Mouse (Mus musculus) layer of hippocampus, adult 8-10 months (tissue): ENCODE data around the gene Lekr1. TPM values are rescaled to one million over a fixed set of nuclear protein-coding genes. Genes with fewer than 3 reads are reported as not detected.

Source experiments
- DNase-seq, 2 experiments: peaks; one replicate each; pipeline ENCODE4 v3.0.0; 2022; ENCODE audit warnings: low spot score in 2 of 2
- total RNA-seq, 4 experiments: library from RNA; stranded (reverse); gene quantifications; 2 replicates each; pipeline ENCODE4 v1.2.4; 2022

The Lekr1 gene
- total RNA-seq, 4 experiments from 2014 or later: 6.6 to 8.8 (median 7.4) TPM

DNA sequence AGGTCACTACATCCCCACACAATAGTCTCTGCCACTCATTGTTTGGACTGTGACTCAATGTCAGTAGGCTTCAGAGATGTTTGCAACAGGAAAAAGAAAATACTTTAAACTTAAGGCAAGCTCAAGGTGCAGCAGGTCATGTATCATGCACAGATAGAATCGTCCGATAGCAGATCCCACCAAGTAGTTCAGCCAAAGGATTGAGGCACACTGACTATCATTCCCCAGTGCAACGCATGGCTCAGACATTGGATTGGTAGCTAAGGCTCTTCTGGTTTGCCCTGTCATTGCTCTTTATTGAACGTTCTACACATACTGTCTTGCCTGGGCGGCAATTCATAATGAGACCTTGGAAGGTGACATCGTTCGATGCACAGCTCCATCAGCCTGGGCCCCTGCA is 9.6 kb upstream of the Lekr1 start:
- DNase-seq: no peak

DNA sequence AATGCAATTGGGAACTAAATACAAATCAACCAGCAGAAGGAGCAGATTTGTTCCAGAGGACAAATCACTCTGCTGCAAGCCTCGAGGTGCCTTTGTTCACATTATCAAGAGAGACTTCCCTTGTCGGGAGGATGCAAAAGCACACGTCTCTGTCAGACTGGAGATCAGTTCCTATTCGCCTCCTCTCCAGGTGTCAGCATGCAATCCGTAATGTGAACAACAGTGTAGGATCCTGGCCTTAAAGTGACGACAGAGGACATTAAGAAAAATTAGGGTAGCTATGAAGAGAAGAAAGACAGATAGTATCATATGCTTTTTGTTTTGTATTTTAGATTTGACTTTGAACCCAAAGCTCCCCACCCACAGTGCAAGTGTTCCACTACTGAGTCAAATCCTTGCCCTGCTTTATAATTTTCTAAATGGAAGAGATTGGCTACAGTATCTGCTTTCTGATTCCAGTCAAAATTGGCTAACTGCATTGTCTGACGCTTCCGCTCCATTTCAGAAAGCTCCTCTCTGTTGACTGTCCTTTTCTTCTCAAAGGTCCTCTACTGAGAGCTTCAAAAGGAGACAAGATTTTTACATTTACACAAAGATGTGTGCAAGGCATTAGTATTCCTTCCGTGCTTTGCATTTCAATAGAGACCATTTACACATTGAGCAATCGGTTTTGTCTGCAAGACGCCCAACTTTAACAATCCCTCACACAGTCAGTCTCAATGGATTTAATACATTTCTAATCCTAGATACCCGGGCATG is 8.9 kb upstream of the Lekr1 start:
- DNase-seq: no peak

DNA sequence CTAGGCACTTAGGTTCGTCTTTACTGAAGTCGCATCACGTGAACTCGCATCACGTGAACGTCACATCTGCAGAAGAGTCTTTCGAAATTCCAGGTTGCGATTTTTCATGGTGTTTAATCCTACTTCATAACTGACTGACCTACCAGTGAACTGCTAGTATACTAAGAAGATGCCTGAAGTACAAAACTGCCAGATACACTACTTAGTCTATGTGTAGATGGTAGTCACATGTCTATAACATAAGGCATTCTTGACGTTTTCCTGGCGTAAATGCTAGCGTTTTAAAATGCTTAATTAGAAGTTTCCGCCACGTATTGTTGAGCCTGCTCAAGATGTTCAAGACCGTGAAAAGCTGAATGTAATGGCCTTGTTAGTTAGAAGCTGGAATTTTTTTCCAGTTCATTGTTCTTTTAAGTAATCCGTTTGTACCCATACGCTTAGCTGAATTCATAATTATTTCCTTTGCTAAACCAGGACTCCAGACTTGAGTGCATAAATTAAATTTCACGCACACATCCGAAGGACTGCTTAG is 7.9 kb upstream of the Lekr1 start:
- no peak for DNase-seq

DNA sequence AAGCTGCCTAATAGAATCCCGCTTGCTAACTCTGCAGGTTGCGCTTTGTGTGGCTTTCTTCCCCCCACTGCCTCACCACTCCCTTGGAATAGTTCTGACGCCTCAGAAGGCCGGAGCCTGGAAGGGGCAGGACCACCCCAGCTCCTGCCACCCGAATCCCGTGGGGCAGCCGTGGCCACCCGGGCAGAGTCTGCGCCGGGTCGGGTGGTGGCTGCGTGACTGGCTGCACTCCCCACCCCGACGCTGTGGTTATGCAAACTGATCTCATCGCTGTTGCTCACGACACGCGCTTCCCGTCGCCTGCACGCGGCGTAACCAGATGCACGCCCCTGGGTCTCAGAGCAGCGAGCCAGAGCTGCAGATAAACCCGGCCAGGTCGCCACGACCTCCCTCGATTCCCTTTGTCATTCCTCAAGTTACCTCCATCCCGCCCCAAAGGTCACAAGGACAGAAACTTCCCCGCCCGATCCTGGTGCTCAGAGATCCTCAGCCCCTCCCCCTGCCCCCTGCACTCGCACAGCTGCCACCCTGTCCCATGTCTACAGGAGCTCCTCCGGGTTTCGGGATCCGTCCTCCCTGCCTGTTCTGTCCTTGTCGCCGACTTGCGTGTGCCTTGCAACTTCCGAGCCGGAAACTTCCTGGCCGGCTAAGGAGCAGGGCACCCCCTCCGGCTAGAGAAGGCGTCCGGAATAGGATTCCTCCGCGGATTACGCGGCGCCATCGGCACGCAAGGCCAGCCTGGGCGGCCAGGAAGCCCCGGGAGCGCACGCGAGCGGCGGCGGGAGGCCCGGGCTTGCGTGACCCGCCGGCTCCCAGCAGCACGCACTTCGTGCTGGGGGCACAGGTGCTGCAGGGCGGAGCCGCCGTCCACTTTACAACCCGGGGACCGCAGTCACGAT is 7.1 kb upstream of the Lekr1 start:
- peak; percentile 58 to 64 for DNase-seq

DNA sequence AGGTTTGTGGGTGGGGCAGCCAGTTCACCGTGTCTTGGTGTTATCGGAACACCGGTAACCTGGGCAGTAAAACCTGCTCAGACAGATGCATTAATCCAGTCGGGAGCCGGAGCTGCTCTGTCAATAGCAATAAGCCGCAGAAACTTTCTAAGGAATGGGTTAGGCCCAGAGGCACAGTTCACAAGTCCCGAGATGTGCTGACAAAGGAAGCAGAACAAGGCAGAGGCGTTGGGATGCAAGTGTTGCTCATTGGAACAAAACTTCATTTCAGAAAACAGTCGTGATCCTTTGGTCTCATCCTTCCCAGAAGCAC is 6.5 kb upstream of the Lekr1 start:
- no peak for DNase-seq

DNA sequence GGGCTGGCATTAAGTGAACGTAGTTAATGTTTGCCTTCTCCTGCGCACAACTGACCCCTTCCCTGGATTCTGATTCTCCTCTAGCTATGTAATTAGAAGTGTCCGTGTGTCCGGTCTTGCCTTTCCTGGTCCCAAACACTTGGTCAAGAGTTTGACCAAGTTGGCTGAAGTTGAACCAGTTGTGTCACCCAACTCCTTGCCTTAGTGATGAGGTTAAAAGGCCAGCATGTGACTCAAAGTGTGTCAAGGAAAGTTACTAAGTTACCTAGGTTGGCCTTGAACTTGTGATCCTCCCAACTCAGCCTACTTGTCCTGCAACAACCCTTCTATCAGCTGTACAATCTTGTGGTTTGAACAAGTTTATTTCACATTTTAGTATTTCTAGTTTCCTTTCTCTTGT is 5.7 kb upstream of the Lekr1 start:
- no peak for DNase-seq

DNA sequence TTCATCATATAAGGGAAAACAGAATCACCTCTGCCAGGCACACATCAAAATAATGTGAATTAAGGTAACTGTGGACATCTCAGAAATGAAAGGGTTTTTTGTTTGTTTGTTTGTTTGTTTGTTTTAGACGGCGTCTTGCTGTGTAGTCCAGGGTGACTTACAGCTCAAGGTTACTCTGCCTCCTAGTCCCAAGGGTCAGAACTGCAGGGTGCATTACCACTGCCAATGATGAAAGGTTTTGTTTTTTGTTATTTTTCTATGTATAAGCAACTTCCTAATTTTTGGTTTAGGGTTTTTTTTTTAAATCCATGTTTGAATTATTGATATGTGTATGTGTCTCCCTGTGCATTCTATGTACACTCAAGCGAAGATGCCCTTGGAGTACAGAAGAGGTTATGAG is 4.3 kb upstream of the Lekr1 start:
- DNase-seq: no peak

DNA sequence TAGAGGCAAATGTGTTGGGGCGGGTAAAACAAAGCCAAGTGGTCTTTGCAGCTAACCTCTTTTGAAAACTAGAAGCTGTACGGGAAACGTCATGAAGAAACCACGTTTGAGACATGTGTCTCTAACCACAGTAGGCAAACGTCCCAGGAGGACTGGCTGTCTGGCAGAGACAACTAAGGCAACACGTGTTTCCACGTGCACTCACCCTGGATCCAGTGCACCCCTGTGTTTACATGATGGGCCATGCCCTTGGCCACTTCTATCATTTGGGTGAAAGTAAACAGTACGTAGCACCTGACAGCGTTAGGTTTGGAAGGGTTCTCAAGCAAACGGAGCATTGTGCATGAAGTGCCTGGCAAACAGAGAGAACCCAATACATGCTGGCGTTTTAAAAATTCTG is 2.9 kb upstream of the Lekr1 start:
- DNase-seq: no peak

DNA sequence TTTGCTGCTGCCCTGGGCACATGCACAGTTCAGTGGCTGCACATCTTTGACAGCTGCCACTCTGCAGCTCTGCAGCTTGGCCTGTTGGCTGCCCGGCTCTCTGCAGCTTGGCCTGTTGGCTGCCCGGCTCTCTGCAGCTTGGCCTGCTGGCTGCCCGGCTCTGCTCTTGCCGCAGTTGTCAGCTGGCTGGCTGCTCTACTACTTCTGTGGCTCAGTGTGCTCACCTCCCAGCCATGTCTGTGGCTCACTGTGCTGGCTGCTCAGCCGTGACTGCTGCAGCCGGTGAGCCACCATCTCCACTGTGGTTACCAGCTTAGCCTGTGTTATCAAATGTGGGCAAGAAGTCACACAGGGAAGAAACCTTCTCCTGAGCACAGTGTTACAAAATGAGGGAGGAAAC is 4.2 kb downstream of the Lekr1 start:
- DNase-seq: no peak

DNA sequence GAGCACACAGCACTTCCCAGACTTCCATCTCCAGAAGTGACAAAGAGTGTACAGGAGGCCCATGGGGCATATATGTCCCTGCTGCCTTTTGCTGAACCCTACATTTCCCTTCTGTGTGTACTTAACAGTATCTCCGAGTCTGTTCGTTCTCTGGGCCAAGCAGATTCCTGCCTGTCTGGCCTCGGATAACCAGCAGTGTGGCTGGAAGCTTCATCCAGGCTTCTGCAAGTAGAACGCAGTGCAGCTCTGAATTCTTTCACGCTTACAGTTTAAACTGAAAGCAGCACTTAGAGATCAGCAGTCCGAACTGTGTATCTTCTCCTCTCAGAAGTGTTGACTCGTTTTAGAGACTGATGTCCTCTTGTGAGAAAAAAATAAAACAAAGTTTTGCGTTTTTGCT is 7.7 kb downstream of the Lekr1 start:
- no peak for DNase-seq

DNA sequence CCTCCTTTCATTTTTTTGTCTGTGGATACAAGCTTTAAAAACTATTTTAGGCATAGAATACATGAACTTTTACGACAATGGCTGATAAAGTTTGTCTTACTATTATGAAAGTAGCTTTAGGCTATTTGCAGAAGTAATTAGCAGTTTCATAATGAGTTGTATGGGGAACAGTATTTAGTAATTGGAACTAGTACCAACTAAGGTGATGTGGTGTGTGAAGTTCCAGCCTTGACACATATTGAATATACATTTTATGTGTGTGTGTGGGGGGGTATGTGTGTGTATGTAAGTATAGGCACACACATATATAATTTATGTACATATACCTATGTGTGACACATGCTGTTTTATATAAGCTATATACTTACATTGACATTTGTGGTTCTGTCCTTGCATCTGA is 14.6 kb downstream of the Lekr1 start:
- no peak for DNase-seq

DNA sequence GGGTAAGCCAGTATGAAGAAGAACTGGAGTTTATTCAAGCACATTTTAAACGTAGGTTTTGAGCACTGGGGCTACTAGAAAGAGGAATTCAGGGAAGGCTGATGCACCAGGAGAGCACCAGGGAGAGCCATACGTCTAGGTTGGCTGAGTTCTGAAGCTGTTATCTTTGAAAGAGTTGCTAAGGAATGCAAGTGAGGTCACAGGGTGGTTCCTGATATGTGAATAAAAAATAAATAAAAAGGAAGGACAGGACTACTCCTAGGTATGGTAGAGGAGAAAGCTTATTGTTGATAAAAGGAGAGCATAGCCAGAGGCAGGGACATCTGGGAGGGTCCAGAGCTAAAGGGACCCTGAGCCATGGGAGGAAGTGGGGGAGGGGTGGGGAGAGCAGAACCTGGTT is 23.7 kb downstream of the Lekr1 start:
- no peak for DNase-seq

DNA sequence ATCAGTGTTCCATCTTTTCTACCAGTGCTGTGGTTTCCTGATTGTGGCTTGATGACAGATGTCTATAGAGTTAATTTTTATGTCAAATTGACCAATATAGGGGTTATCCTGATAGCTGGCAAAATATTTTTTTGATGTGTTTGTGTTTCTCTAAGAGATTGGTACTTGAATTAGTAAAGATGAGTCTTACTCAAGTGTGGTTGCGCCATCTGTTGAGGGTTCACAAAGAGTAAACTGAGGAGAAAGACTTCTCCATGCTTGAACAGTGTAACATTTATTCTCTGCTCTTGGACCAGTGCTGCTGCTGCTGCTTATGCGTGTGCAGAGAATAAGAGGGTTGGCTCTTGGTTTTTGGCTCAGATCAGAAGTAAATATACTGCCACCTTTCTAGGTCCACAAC is 24.8 kb downstream of the Lekr1 start:
- DNase-seq: no peak

DNA sequence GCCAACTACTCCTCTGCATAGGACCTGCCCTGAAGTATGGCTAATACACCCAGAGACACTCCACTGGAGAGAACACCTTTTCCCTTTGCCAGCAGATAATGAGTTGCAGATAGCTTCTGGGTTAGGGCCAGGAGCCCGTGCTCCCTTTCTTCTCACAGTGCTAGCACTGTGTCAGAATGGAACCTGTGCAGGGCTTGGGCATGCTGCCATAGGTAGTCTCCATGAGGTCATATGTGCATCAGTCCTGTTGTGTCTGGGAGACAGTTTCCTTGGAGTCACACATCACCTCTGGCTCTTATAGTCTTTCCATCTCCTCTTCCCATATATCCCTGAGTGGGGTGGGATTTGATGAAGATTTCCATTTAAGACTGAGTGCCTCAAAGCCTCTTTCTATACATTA is 33.7 kb downstream of the Lekr1 start:
- DNase-seq: no peak

DNA sequence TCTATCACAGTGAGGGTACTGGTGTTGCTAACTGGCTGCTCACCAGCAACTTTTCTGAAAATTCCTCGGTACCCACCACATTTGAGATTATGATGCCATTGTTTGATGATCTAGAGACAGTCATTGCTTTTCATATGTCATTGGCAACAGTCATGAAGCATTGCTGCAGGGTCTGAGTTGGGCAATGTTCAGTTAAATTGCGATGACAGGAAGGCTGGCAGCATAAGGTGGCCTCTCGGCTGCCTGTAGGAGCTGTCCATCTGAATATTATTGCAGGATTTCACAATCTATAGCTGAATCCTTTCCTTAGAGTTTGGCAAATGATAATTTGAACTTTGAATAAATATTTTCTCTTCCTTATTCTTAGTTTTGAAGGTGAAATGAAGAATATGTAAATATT is 48.3 kb downstream of the Lekr1 start:
- no peak for DNase-seq

DNA sequence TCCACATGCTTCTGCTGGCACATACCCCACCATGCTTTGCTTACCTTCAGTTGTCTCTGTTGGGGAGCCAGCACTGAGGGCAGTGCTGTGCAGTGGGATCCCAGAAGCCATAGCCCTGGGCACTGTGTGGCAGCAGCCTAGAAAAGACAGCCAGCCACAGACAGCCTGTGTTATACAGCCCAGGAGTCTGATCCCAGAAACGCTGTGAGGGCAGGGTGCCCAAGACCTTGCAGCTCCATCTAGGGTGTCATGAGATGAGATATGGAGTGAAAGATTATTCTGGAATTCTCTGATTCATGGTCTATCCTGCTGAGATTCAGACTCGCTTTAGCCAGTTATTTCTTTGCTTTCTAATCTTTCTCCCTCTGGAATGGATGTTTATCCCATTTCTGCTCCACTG is 51.4 kb downstream of the Lekr1 start:
- DNase-seq: no peak

DNA sequence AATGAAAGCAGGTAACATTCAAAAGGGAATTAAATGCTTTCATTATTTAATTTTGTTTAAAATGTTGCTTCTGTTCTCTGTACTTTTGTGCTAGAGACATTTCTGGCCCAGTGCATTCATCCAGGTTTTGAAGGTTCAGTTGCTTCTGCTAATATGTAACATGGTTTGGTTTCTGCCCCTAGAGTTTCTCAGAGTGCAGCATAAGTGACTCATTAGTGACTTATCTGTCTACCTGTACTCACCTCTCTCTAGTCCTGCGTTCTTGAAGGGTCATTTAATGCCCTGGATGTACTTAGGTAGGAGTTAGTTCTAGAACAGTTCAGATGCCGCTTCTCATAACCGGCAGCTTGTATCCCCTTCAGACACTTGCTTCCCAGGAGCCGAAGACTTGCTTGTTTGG is 56.9 kb downstream of the Lekr1 start:
- no peak for DNase-seq

DNA sequence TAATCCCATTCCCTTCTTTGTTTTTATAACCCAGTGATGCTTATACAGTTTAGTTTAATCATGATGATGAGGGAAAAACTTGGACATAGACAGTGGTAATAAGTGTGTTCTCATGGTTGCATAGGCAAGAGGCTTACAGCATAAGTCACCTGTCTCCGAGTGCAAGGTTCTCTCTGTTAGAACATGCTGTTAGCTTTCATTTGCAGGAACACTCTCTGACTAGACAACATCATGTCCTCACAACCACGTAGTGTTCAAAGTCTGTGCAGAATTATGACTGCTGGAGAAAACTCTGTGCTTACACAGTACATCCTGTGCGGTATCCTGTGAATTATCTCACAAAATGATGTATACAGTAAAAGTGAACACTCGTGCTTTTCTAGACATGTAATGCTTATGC is 57.6 kb downstream of the Lekr1 start:
- no peak for DNase-seq

DNA sequence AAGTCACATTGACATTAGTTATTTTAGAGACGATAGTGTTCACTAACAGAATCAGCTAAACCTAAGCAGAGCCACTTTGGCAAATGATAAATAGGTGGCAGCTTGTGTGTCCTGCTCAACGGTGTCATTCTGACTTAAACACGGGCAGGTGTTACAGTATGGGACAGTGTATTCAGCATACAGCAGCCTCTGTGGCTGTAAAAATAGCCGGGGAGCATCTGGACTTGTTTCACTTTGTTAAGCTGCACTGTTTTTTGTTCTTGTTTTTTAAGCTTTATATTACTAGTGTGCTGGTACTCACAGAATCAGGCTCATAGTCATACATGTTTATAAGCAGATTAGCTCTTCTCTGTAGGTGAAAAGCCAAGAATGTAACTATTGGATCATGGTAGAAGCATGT is 71.8 kb downstream of the Lekr1 start:
- no peak for DNase-seq

DNA sequence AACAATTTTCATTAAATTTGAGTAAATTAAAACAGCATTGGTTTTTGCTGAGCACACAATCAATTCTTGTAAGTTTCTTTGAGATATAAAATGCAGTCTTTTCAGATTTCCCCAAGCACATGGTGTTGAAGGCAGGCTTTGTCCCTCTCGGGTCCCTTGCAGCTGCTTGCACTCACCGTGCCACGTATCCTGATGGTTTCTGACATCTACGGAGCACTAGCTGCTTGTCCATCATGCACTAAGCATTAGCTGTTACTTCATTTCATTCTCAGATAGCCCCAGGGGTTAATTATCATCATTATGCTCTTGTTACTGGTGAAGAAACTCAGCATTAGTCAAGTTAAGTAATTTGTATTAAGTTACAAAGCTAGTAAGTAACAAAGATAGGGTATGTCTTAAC is 78.9 kb downstream of the Lekr1 start:
- no peak for DNase-seq

DNA sequence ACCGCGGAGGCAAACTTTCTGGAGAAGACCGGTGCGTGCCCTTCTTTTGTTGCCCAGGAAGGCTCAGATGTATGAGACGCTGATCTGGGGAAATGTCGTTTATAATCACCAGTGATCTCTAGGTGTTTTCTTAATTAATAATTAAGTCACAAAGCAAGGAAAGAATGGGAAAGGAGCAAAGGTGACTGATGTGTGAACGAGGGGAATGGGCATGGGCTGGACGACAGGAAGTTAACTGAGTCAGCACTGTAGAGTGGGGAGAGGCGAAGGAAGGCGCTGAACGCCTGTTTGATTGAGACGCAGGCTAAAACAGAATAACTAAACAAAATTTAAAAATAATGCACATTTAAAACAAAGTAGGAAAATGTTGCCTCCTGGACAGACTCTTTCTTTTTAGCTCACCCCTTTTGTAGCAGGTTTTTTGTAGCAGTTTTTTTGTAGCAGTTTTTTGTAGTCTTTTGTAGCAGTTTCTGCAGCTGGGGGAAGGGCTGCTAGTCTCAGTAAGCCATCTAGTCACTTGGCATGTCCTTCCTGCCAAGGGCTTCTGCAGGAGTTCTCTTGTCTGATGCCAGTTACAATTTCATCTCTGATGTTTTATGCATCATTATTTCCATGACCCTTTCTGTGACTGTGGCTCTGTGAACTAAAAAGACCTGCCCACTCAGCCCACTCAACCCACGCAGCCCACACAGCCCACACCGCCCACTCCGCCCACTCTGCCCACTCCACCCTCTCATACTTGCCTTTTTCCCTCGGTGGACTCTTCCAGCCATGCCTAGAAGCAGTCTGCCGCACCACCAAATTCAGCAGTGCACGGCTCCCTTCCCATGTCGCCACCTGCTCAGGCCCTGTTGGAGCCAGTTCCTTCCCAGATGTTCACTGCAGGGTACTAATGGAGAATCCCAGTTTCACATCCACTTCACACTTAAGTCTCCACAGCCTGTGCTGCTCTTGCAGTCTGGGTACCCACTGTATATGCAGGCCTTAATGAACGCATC is 98.8 kb downstream of the Lekr1 start:
- no peak for DNase-seq

DNA sequence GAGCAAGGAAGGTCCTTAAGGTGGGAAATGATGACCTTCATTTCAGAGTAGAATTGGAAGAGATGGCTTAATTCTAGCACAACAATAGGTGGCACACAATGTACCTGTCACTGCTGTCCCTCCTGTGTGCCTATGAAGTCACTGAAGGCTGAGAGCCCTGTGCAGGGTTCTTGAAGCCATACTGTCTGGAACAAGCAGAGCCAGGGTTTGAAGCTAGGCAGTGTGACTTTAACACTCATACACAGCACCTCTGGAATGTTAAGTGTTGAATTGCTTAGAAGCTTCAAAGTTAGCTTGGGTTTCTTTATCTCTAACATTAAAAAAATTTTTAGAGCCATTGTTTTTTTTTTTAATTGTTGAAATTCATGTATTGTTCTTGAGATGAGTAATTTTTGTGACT is 100.4 kb downstream of the Lekr1 start:
- no peak for DNase-seq
